Mouse (Mus musculus): ENCODE measurements around the gene Ppip5k2.
"Not testable (repeated sequence)": the region's sequence is repeated elsewhere in the genome, so short reads cannot be mapped to it uniquely, and the experiment has no call there.

The Ppip5k2 gene

DNA sequence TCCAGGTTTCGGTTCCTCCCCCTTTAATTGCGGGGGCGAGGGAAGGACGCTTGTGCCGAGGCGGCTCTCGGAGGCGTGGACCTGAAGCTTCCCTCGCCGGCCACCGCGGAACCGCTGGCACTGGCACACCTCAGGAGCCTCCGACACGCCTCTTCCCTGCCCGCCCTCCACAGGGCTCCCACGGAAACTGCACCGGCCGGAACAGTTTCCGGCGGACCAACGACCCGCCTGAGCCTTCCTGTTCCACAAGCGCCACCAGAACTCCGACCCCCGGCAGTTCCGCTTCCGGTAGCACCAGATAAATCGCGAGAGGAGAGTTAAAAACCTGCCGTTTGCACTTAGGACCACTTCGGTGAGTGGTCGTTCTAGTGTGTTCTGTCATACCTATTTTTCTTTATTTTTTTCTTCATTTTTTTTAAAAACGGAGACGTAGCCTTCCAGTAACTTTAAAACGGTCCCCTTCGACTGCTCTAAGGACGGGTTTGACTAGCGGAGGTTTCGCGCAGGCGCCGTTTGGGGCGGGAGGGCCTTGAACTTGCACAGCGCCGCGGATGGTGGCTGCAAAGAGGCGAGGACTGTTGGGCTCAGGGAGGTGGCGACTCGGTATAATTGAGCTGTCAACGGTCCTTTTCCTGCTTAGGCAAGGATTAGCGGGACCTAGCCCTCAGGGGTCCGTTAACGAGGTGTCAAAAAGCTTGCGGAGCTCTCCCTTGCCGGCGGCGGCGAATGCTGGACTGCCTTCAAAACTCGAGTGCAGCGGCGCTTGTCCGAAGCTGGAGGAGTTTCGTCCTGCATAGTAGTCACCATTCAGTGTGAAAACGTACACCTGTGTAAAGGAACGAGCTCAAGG is at the start of gene Ppip5k2, which contains the start of gene Gin1:
Gene Ppip5k2, minus strand, starts transcription at position 508 of the 850 bp plus-strand sequence.
Gene Gin1, plus strand, starts transcription at position 269 of the 850 bp plus-strand sequence.
- peak; percentile 93 for DNase-seq

DNA sequence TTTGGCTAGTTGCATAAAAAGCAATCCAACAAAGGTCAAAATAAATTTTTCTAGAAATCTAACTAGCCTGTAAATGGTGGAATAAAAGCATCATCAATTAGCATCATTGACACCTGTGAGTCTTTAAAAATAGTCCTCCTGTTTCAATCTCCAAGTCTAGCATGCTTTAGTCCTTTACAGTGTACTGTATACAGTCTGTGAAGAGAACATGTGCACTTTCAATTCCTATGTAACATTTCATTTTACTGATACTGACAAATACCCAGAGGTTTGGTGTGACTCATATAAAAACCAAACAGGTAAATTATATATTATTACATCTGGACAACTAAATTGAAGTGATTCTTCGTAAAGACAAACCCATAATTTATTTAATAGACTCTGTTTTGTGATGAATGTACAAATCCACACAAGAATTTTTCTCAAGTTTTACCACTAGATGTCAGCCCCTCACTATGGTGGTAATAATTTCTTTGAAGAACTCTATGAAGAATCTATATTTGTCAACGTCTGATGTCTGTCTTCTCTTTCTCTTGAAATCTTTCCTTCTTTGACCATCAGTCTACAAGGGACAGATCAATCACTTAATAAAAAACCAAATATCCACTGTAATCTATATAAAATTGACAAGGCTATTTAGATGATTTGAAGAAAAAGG is 39.2 kb upstream of the Ppip5k2 start:
- DNase-seq, result no peak

DNA sequence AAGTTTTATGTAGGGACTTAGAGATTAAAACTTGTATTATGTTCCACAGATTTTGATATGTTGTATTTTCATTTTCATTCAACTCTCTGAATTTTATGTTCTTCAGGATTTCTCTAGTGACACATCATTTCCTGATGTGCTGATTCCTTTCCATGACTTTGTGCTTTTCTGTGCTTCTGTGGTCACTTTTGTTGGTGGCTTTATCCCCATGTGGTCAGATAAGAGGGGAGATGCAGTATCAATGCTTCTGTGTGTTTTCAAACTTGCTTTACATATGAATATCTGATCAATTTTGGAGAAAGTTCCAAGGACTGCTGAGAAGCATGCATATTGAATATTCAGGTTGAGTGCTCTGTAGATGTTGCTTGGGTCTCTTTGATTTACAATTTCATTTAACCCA is 34.3 kb upstream of the Ppip5k2 start:
- DNase-seq, result no peak

- DNase-seq, result no peak
Measured at GRCm38 (mm10) chr1:97802207-97802902, 32.1 kb upstream of the Ppip5k2 start.

GRCm38 (mm10) chr1:97795936-97796335 is 25.7 kb upstream of the Ppip5k2 start:
- no peak for DNase-seq

- no peak for DNase-seq
Measured at GRCm38 (mm10) chr1:97794110-97794509, 23.9 kb upstream of the Ppip5k2 start.

DNA sequence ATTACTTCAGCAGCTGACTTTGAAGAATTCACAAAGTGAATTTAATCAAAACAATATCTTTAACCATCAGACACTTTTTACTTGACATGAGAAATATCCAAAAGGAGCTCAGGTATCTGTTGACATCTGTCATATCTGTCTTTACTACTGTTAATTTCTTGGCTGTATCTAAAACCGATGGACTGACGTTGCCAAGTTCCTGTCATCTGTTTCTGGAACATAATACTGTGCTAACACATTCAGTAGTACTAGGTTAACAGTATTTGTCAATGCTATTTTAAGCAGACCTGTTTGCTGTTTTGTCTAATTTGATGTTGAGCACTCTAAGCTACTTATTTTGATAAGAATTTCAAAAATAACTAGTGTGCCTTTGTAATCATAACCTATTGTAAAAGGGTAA is 18.3 kb upstream of the Ppip5k2 start:
- no peak for DNase-seq

- no peak for DNase-seq
Measured at GRCm38 (mm10) chr1:97787674-97788073, 17.5 kb upstream of the Ppip5k2 start.

DNA sequence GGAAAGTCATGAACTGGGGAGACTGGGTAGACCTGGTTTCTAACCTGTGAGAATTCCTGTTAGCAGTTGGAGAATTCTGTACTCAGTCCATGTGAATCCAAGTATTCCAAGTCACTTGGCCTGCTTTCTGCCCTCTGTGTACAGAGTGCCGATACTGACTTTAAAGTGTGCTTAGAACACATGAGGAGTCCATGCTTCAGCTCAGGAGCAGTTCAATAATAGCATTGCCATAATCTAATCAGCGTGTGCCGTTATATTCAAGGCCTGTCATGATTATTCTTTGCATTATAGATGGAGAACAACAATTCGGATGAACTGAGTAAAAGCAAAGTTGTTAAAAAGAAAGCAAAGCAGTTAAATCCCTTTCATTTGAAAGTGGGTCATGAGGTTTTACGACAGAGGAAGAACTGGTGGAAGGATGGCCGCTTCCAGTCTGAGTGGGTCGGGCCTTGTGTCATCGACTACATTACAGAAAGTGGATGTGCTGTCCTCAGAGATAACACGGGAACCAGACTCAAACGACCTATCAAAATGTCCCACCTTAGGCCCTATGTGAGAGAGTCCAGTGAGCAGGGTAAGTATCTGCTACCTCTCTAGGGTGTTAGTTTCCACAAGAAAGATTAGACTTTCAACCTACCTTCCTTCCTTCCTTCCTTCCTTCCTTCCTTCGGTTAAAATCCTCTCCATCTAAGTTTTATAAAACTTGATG is 15.6 kb upstream of the Ppip5k2 start:
- DNase-seq, result no peak

GRCm38 (mm10) chr1:97784928-97785327 is 14.7 kb upstream of the Ppip5k2 start:
- DNase-seq, result no peak

GRCm38 (mm10) chr1:97781674-97782073 is 11.5 kb upstream of the Ppip5k2 start:
- no peak for DNase-seq

DNA sequence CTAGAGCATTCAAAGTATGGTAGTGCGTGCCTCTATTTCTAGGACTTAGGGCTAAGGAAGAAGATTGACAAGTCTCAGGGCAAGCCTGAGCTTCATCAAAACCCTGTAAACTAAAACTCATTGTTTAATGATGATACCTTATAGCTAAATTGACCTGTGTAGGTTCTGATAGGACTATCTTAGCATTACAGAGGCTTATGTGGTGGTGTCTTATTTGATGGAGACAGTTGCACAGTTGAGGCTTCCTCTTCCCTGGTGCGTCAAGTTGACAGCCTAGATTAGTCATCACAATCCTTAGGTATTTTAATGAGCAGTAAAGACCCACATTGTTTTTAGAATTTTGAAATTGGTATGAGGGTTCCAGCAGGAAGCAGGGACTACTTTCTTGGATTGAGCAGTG is 3.8 kb upstream of the Ppip5k2 start:
- no peak for DNase-seq

DNA sequence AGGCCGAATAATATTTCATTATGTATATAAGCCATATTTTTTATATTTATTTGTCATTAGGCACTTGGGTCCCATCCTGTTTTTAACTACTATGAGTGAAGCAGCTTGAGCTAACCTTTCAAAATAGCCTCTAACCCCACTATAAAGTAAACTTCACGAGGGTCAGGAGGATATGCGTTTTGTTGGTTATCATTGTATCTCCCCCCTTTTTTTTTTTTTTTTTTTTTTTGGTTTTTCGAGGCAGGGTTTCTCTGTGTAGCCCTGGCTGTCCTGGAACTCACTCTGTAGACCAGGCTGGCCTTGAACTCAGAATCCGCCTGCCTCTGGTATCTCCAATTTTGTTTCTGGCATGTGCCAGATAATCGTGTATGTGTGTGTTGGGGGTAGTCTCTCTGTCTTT is 3.2 kb upstream of the Ppip5k2 start:
- DNase-seq, result no peak

- DNase-seq, result no peak
Measured at GRCm38 (mm10) chr1:97771727-97772126, 1.5 kb upstream of the Ppip5k2 start.

- no peak for DNase-seq
Measured at GRCm38 (mm10) chr1:97771118-97771517, 907 bp upstream of the Ppip5k2 start.

DNA sequence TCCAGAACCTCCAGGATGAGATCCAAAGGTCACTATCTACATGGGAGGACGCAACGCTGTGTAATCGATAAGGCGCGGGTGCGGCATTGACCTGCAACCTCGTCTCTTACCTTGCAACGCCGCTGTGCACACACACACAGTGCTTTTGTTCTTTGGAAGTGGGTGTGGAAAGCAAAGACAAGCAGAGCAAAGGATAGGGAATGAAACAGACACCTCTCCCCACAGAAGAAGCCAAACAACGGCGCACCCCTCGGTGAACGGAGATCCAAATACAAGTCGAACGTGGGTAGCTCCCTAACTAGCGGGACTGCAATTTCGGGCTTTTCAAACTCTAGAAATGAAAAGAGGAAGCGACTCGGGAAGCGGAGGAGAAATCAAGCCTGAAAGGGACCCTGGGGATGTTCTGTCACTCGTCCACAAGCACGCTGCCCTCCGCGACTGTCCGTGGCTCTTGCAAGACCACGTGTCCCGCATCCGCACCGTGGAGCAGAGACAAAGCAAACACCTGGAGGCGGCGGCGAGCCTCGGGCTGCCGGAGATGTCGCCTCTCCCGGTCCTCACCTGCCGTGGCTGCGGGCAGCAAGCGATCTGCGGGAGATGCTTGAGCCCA is 812 bp downstream of the Ppip5k2 start:
- DNase-seq, result peak; percentile 40

DNA sequence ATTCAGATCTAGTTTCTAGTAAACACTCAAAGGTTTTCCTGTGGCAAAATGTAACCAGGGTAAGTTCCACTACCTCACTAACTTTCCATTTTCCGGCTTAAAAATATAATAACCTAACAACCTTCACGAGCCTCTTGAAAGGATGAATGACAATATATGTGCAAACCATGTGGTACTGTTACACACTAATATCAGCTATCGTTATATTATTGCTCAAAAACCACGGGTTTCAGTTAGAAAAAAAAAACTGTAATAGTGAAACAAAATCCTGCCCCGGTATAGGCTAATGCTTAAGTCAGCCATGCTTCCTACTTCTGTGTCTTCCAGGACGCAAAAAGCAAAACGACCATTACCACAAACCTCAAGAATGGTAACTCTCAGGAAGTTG is 1.3 kb downstream of the Ppip5k2 start:
- no peak for DNase-seq

DNA sequence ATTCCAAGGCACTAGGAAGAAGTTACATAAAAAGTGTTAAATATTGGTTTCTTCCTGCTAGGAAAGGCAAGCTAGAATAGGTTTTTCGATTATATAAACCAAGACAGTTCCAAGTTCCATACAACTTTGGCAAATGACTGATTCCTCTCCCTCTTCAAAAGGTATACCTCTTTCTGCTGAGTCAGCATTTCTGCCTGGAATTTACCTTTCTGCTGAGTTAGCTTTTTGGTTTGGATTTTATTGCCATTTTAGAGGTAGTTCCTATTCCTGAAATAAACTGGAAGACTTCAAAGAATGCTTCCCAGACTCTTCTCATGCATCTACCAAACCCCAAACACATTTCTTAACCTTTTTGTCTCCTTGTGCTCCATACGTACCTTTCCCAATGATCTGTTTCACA is 2.1 kb downstream of the Ppip5k2 start:
- no peak for DNase-seq

DNA sequence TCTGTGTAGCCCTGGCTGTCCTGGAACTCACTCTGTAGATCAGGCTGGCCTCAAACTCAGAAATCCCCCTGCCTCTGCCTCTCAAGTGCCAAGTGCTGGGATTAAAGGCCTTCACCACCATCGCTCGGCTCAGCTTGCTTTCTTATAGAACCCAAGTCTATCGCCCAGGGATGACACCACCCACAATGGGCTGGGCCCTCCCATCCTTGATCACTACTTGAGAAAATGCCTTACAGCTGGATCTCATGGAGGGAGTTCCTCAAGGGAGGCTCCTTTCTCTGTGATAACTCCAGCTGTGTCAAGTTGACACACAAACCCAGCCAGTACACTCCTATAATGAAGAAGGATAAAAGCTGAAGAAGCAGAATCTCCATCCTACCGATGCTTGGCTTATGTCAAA is 4.5 kb downstream of the Ppip5k2 start:
- not testable (repeated sequence) for DNase-seq

DNA sequence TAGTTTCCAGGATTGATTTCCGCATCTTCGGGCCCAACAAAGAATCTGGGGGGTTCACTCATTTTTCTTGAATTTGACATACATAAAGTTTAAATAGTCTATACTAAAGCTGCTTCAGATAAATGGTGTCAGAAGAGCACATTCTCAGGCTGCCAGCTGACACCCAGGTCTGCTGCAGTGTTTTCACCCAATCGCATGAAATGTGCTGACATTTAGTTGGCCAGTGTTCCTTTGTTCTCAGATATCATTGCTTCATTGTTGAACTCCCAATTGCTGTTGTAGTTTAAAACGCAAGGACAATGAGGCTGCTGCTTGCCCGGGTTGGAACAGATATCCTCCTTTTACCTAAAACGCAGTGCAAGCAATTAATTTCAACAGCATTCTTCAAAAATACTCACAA is 8.7 kb downstream of the Ppip5k2 start:
- no peak for DNase-seq

DNA sequence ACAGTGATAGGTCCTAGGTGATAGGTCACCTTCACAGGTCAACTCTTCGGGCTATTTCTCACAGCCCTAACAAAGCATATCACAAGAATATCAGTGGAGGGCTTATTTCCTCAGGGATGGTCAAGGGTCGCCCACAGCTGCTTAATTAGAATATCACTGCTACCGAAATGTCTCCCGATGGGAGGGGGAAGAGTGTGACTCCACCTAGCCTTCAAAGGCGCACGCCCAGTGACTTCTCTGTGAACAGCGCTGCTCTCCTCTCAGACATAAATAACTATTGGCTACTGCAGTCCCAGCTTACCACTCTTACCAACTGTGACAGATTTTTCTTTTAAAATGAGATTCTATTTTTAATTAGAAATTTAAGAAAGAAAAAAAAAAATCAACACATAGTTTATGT is 9.6 kb downstream of the Ppip5k2 start:
- DNase-seq, result no peak

DNA sequence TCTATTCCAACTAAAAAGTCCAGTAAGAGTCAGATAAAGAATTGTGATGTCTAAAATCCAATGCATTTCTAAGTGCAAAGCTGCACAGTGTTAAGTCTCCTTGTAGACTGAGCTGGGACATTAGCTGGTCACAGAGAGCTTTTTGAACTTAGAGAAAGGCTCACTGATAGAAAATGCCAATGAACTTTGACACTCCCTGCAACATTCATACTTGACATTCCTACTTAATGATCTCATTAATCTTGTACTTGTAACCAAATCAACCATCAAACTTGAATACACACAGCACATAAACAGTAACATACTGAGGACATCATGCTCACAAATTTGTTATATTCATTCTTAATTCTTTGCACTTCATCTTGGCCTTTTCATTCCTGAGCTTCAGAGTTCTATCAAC is 10.4 kb downstream of the Ppip5k2 start:
- DNase-seq, result no peak

GRCm38 (mm10) chr1:97754392-97754791 is 15.8 kb downstream of the Ppip5k2 start:
- no peak for DNase-seq
